Mouse (Mus musculus) right cerebral cortex, adult 18-20 months (tissue): ENCODE data around the gene Polr3c.
A peak's percentile ranks its signal among the peaks of the same experiment; 100 is the strongest.
"Not testable (repeated sequence)": the region's sequence is repeated elsewhere in the genome, so short reads cannot be mapped to it uniquely, and the experiment has no call there.

Source experiments
- DNase-seq: peaks from one replicate; pipeline ENCODE4 v3.0.0; 2022; ENCODE audit warnings: mixed read lengths

The Polr3c gene

DNA sequence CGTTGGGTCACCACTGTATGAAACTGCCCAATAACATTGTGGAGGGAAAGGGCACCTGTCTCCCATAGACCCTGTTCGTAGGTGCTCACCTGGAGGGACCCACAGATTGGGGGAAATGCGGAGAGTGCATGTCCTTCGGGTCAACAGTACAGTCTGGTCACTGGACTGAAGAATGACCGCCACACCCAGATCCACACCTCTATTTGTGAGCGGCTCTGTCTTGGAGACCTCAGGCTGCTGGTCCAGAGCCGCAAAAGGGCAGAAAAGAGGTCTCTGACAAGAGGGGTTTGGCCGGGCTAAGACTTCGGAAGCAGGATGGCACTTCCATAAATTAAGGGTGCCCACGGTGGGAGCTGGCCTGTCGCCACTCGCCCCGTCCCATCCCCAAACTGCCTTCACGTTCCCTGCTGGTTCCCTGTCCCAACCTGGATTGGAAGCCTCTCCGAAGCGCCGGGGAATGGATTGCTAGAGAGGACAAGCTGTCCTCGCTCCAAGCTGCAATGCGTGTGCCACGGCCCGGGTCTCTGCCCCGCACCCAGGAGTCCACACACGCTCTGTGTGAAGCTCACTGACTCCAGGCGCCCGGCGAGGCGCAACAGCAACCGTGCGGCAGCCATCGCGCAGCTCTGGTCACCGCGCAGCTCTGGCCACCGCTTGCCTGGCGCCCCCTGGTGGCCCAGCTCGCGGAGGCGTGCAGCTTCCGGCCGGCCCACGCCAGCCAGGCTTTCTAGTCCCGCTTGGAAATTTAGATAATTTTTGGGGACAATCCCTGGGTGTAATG is 19.3 kb downstream of the Polr3c start, which contains the start of gene Nudt17:
Gene Nudt17, minus strand, starts transcription at position 660 of the 781 bp plus-strand sequence.
- DNase-seq = peak; percentile 86

GRCm38 (mm10) chr3:96706984-96707383 is 20.4 kb downstream of the Polr3c start:
- DNase-seq = no peak

GRCm38 (mm10) chr3:96706217-96706616 is 21.2 kb downstream of the Polr3c start:
- no peak for DNase-seq

DNA sequence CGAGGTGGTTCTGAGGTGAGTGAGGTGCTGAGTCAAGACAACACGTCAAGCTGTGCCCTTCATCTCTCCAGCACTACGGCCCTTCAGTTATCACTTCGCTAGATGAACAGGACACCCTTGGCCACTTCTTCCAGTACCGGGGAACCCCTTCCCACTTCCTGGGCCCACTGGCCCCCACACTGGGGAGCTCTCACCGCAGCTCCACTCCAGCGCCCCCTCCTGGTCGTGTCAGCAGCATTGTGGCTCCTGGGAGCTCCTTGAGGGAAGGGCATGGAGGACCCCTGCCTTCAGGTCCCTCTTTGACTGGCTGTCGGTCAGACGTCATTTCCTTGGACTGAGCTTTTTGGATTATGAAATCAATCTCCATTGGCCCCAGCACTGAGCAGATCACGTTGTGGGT is 22.6 kb downstream of the Polr3c start:
- no peak for DNase-seq

DNA sequence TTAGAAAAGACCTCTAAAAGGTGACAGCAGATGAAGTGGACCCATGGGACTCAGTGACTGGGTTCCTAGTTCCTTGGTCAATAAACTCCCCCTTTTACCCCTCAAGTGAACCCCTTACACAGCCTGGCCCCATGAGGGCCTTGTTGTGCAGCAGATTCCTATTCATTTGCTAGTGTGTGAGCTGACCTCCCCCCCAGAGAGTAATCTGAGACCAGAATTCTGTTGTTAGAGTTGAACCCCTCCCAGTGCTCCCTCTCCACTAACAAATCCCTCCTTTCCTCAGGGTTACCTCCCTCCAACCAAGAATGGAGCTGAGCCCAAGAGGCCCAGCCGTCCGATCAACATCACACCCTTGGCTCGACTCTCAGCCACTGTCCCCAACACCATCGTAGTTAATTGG is 26.4 kb downstream of the Polr3c start:
- DNase-seq = no peak

GRCm38 (mm10) chr3:96700376-96700775 is 27.1 kb downstream of the Polr3c start:
- DNase-seq = no peak

- DNase-seq = peak; percentile 65
Observed at GRCm38 (mm10) chr3:96698993-96699690, 28.3 kb downstream of the Polr3c start.

DNA sequence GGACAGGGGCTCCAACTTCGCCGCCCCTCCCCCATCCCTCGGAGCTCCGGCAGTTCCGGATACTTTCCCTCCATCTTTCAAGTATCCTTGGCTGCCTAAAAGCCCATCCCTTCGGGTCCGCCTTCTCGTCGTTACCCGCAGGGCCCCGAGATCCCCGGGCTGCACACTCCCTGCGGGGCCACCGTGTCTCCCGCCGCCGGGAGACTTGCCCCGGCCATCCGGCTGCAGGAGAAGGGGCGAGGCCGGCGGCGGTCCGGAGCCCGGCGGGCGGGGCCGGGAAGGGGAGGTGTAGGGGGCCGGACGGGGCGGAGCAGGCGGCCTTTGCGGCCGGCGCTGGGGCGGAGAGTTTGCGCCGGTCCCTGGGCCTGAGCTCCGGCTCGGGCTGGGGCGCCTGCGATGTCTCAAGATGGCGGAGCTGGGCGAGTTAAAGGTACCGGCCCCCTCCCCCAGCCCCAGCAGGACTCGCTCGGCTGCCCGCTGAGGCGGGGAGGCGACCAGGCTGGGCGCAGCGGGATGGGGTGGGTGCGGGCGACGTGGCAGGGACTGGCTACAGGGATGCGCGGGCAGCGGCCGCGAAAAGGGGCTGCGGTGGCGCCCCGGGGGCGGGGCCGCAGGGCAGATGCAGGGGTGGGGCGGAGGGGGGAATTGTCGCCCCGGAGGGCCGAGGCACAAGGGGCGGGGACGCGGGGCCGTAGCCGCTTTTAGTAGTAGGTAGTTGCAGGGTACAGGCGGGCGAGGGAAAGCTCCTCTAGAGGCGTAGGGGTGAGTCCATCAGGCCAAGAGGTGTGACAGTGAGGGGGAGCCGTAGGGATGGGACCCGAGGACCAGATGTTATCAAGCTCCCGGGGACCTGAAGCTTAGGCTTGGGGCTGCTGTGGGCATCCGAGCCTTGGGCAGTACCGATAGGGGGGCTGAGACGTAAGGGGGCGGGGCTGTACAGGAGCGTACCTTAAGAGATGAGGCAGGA is 30.4 kb downstream of the Polr3c start:
- DNase-seq = peak; percentile 84

GRCm38 (mm10) chr3:96696198-96696765 is 31.1 kb downstream of the Polr3c start, which contains the start of gene Pias3:
TSS of gene Pias3 (plus strand) at chr3:96696384.
- DNase-seq = peak; percentile 63

DNA sequence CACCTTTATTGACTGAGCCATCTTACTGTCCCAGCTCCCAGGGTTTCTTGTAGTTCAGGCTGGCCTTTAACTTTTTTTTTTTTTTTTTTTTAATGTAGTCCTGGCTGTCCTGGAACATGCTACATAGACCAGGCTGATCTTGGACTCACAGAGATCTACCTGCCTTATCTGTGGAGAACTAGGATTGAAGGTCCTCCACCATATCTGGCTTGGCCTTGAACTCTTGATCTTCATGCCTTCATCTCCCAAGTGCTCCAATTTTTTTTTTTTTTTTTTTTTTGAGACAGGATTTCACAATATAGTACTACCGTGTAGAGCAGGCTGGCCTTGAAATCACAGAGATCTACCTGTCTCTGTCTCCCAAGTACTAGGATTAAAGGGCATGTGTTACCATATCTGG is 33.8 kb downstream of the Polr3c start:
- DNase-seq = no peak

DNA sequence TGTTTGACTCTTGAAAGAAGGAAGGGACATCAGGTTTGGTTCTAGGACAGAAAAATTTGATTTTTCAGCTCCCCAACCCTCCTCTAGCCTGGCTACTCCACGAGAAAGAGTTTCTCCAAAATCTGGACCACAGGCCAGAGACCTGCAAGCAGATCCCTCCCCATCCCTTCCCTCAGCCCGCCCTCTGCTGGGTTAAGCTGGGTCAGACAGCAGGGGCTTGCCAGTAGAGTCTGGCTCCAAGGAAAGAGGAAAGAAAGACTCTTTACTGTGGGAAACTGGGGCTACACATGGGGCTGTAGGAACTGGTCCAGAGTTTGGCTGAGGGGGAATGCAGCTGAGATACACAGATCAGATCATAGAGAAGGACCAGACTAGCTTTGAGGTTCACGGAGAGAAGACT is 34.9 kb downstream of the Polr3c start:
- DNase-seq = no peak

- no peak for DNase-seq
Observed at GRCm38 (mm10) chr3:96690298-96690697, 37.1 kb downstream of the Polr3c start.

GRCm38 (mm10) chr3:96688854-96689253 is 38.6 kb downstream of the Polr3c start:
- DNase-seq = no peak

- not testable (repeated sequence) for DNase-seq
Observed at GRCm38 (mm10) chr3:96686057-96686456, 41.4 kb downstream of the Polr3c start.

DNA sequence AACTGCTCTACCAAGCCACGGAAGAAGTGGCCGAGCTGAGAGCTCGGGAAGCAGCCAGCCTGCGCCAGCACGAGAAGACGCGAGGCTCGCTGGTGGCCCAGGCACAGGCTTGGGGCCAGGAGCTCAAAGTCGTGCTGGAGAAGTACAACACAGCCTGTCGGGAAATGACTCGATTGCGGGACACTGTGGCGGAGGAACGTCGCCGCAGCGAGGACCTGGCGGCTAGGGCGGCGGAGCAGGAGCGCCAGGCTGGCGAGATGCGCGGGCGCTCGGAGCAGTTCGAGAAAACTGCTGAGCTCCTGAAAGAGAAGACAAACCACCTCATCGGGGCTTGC is 42.6 kb downstream of the Polr3c start:
- DNase-seq = no peak

GRCm38 (mm10) chr3:96684151-96684821 is 43.1 kb downstream of the Polr3c start:
- DNase-seq = no peak

GRCm38 (mm10) chr3:96683496-96683895 is 43.9 kb downstream of the Polr3c start:
- DNase-seq = no peak

DNA sequence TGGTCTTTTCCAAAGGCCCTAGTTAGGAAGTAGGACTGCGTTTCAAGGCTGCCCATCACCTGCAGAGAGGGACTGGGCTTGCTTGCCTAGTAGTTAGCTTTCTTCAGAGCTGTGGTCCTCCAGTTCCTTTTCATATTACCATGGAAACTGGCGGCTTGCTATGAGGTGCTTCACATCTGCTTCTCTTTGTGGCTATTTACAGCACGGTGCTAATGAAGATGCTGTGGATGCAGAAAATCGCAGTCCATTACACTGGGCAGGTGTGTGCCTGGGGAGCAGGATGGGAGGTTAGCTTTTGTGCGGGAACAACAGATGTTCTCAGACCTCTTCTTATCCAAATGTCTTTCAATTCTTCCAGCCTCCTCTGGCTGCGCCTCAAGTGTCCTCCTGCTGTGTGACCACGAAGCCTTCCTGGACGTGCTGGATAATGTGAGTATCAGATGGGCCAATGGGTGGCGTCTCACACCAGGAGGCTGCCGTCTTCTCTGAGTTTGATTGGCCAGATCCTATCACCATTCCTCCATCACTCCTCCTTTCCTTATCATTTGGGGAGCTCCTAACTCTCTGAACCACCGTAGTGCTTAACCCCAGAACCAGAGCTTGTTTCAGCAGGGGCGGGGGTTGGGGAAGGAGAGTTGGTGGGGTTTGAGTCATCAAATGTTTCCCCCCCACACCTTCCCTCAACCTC is 47.0 kb downstream of the Polr3c start:
- DNase-seq = no peak

DNA sequence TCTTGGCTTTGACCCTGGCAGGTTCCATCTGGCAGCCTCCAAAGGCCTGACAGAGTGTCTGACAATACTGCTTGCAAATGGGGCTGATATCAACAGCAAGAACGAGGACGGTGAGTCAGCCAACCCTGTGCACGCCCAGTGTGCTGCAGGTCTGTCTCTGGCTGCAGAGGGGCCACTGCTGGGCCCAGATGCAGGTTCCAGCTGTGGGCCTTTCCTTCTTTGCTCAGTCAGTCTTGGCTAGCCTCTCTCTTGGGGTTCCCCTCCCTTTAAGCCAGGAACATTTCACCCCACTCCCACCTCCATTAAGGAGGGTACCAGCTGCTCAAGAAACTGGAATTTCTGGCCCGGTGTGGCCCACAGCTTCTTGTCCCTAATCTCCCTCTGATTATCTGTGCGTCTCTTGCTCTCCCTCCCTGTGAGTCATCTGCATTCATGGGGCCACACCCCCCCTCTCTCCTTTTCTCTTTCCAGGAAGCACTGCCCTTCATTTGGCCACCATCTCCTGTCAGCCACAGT is 48.2 kb downstream of the Polr3c start:
- DNase-seq = no peak

DNA sequence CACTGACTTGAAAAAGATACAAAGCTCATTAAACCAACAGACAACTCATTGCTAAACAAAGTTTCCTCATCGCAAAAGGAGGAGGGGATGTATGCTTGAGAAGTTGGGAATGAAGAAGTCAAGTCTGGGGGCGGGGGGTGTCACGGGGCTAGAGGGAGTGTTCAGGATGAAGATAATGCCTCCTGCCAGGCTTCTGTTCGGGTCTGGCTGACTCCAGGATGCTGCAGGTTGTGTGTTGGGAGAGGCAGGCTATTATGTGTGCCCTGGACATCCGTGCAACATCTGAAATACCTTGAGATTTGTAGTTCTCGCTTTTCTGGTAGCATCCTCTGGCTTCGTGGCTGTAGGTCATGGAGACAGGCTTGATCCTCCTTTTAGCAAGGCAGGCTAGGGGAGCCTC is 49.0 kb downstream of the Polr3c start:
- DNase-seq = no peak

DNA sequence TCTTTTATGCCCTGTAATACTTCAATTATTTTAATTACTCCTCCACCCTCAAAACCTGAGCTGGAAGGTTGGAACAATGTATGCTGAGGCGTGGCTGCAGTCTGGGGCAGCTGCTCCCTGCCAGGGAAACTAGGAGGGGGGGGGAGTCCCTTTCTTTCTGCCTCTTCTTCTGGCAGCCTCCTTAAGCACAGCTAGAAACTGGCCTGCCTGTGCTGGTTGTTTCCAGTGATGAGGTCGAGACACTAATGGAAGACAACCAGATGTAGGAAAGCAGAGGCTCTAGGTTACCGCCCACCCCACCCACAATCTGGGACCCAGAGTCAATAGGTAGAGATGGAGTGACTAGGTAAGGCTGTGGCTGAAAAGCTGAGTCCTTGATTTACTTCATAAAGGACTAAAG is 51.7 kb downstream of the Polr3c start:
- DNase-seq = no peak
